Mouse (Mus musculus): ENCODE data around the gene Agtpbp1.

DNA sequence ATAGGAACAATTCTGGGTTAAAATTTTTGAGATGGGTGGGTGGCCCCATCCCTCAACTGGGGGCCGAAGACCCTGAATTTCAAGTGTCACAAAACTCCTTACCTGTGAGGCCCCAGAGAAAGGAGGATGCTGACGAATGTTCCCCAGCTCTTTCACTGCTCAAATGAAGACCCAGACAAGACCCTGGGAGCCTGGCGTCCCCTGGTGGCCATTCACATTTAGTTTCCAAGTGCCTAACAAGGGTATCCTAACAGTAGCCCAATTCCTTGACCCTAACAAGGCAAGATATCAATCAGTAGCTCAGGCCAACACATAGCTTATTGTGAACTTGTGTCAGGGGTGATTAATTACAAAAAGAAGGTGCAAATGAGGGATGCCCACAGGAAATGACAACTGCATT is 187.5 kb downstream of the Agtpbp1 start:
- TF ChIP-seq MAFK (IDR thresholded peaks at IDR 0.05; ENCODE audit: insufficient read depth, low read depth, low read length) = no peak
- TF ChIP-seq CHD2 (IDR thresholded peaks at IDR 0.05; ENCODE audit: low read depth, low read length) = no peak
